Mouse (Mus musculus) frontal cortex, postnatal 25 days (tissue): ENCODE measurements around the gene Kcnk18.
A peak's percentile ranks its signal among the peaks of the same experiment; 100 is the strongest.

ENCODE experiments used
- DNase-seq, 2 experiments: peaks; one replicate each; pipeline ENCODE4 v3.0.0; 2022; ENCODE audit warnings: low spot score in 2 of 2

The Kcnk18 gene

DNA sequence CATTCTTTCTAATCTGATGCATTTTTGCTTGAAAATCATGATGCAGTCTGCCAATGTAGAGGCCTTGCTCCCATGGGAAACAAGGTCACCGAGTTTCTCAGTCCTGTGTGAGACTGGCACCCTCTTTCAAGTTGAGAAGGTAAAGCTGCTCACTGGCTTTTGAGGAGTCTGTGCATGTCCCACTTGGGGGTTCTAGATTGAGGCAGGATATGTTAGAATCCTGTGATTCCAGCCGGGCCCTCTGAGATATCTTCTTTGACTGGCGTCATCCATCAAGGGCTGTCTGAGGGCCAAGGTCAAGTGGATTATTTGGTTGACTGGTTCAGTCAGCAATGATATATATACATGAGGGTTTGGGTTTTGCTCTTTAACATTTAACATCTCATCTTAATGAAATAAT, 63.0 kb downstream of the Kcnk18 start:
- peak in 1 of 2 experiments; percentile 0 for DNase-seq
